Mouse (Mus musculus) neural tube, embryonic 13.5 days (tissue): ENCODE results near the gene Arhgap4. TPM values are rescaled to one million over a fixed set of nuclear protein-coding genes. Genes with fewer than 3 reads are reported as not detected.

Experiments used
- ATAC-seq: fragments of 200-750 bp; cut with Nextera tagmentation; 2 replicates; pipeline ENCODE4 v1.8.0; 2017; ENCODE audit warnings: low read depth, mild to moderate bottlenecking, moderate TSS enrichment, moderate library complexity
- H3K27ac ChIP-seq: fragments of 300-500 bp; sonication (generic); replicated peaks from 2 replicates; pipeline ENCODE4 v1.5.1; 2015; ENCODE audit warnings: moderate library complexity, mild to moderate bottlenecking, inconsistent platforms
- H3K27me3 ChIP-seq: fragments of 300-500 bp; sonication (generic); 2 replicates; pipeline ENCODE4 v1.6.1; 2015; ENCODE audit warnings: mild to moderate bottlenecking, inconsistent platforms
- H3K36me3 ChIP-seq: fragments of 300-500 bp; sonication (generic); 2 replicates; pipeline ENCODE4 v1.6.1; 2015; ENCODE audit warnings: mild to moderate bottlenecking, inconsistent platforms
- H3K4me1 ChIP-seq: fragments of 300-500 bp; sonication (generic); replicated peaks from 2 replicates; pipeline ENCODE4 v1.6.1; 2015; ENCODE audit warnings: inconsistent platforms
- H3K4me2 ChIP-seq: fragments of 300-500 bp; sonication (generic); 2 replicates; pipeline ENCODE4 v1.6.1; 2015; ENCODE audit warnings: inconsistent platforms, mild to moderate bottlenecking, moderate library complexity
- H3K4me3 ChIP-seq: fragments of 300-500 bp; sonication (generic); 2 replicates; pipeline ENCODE4 v1.5.1; 2015; ENCODE audit warnings: mild to moderate bottlenecking, inconsistent platforms
- H3K9ac ChIP-seq: fragments of 300-500 bp; sonication (generic); 2 replicates; pipeline ENCODE4 v1.6.1; 2015; ENCODE audit warnings: moderate library complexity, mild to moderate bottlenecking, inconsistent platforms
- H3K9me3 ChIP-seq: fragments of 300-500 bp; sonication (generic); 2 replicates; pipeline ENCODE4 v1.6.1; 2016; ENCODE audit warnings: inconsistent platforms
- WGBS: fragments of 180-500 bp; shearing (Covaris S2); methylation state at CpG from one replicate; pipeline ENCODE4 v1.1.7; 2015; 5-methylcytosine and 5-hydroxymethylcytosine counted together
- polyA plus RNA-seq: library from polyadenylated mRNA; unstranded; fragments of >200 nt; fragmentation: Nextera tagmentation; extraction: Ambion mirVana; gene quantifications from 2 replicates; pipeline ENCODE4 v1.2.1, GENCODE M21; 2015

Gene Arhgap4
- polyA plus RNA-seq = 2.8 and 3.2 TPM in 2 replicates

GRCm38 (mm10) chrX:73921823-73922549 lies at the start of gene Arhgap4, which contains the start of gene Naa10:
Gene Arhgap4, minus strand, starts transcription at chrX:73921870.
Gene Naa10, minus strand, starts transcription at chrX:73921944.
- peak within 1 kb of the TSS; percentile 76 for H3K9ac ChIP-seq
- H3K4me2 ChIP-seq = peak within 1 kb of the TSS; percentile 74
- H3K9me3 ChIP-seq = no peaks in the 10 kb centered on the region
- peak; percentile 99 for ATAC-seq
- 18% methylated on average over 43 of the region's 43 CpGs for WGBS
- no peaks in the 10 kb centered on the region for H3K27me3 ChIP-seq
- peak within 1 kb of the TSS; percentile 56 for H3K4me3 ChIP-seq
- peak within 1 kb of the TSS; percentile 83 for H3K27ac ChIP-seq
- H3K36me3 ChIP-seq = peaks cover 8% of the 10 kb centered on the region; the same call in 1 of the 2 replicates
- peaks cover 8% of the 10 kb centered on the region for H3K4me1 ChIP-seq

GRCm38 (mm10) chrX:73970781-73971180 lies 49.1 kb upstream of the Arhgap4 start:
- Histone ChIP-seq H3K27me3 (no peaks in the 10 kb centered on the region), H3K9ac (no peak overlapping the region), H3K4me2 (no peak overlapping the region), H3K9me3 (no peaks in the 10 kb centered on the region), H3K4me1 (no peaks in the 10 kb centered on the region), H3K4me3 (no peak overlapping the region), H3K36me3 (no peaks in the 10 kb centered on the region), H3K27ac (no peak overlapping the region)
- no peak for ATAC-seq

- no peak overlapping the region for H3K9ac ChIP-seq
- no peak overlapping the region for H3K4me2 ChIP-seq
- no peaks in the 10 kb centered on the region for H3K36me3 ChIP-seq
- 92% methylated on average over 2 of the region's 2 CpGs for WGBS
- no peak for ATAC-seq
- no peaks in the 10 kb centered on the region for H3K27me3 ChIP-seq
- H3K9me3 ChIP-seq = no peaks in the 10 kb centered on the region
- no peak overlapping the region for H3K27ac ChIP-seq
- no peak overlapping the region for H3K4me3 ChIP-seq
- peaks cover under 1% of the 10 kb centered on the region for H3K4me1 ChIP-seq
Measured at GRCm38 (mm10) chrX:73969729-73970128, 48.1 kb upstream of the Arhgap4 start.

- no peak overlapping the region for H3K4me2 ChIP-seq
- H3K9me3 ChIP-seq = no peaks in the 10 kb centered on the region
- no peak for ATAC-seq
- 68% methylated on average over 1 of the region's 1 CpGs for WGBS
- no peaks in the 10 kb centered on the region for H3K36me3 ChIP-seq
- H3K27ac ChIP-seq = no peak overlapping the region
- no peak overlapping the region for H3K4me3 ChIP-seq
- no peaks in the 10 kb centered on the region for H3K27me3 ChIP-seq
- peaks cover 7% of the 10 kb centered on the region for H3K4me1 ChIP-seq
- H3K9ac ChIP-seq = no peak overlapping the region
Measured at GRCm38 (mm10) chrX:73969167-73969566, 47.5 kb upstream of the Arhgap4 start.

GRCm38 (mm10) chrX:73967177-73968075 lies 45.8 kb upstream of the Arhgap4 start:
- H3K27me3 ChIP-seq = no peaks in the 10 kb centered on the region
- H3K36me3 ChIP-seq = no peaks in the 10 kb centered on the region
- H3K4me1 ChIP-seq = peaks cover 24% of the 10 kb centered on the region
- 13% methylated on average over 60 of the region's 60 CpGs for WGBS
- peak overlapping the region; percentile 80 for H3K4me2 ChIP-seq
- peak overlapping the region; percentile 70 for H3K4me3 ChIP-seq
- peak overlapping the region; percentile 98 for H3K27ac ChIP-seq
- no peaks in the 10 kb centered on the region for H3K9me3 ChIP-seq
- peak overlapping the region; percentile 79 for H3K9ac ChIP-seq
- peak; percentile 91 for ATAC-seq

- peak within 1 kb of the TSS; percentile 79 for H3K9ac ChIP-seq
- no peaks in the 10 kb centered on the region for H3K9me3 ChIP-seq
- H3K4me3 ChIP-seq = peak within 1 kb of the TSS; percentile 70
- H3K36me3 ChIP-seq = no peaks in the 10 kb centered on the region
- no peaks in the 10 kb centered on the region for H3K27me3 ChIP-seq
- ATAC-seq = peak; percentile 83
- peak within 1 kb of the TSS; percentile 80 for H3K4me2 ChIP-seq
- WGBS = 16% methylated on average over 58 of the region's 58 CpGs
- H3K4me1 ChIP-seq = peaks cover 33% of the 10 kb centered on the region
- peak within 1 kb of the TSS; percentile 98 for H3K27ac ChIP-seq
Measured at GRCm38 (mm10) chrX:73966248-73967176, 44.8 kb upstream of the Arhgap4 start, which contains the start of gene Hcfc1. Gene Hcfc1, minus strand, starts transcription at chrX:73966357.

- Histone ChIP-seq H3K27ac (peak overlapping the region; percentile 98), H3K36me3 (0 out of 2 replicates have a peak, but pooled peaks cover 5% of the 10 kb centered on the region), H3K9ac (peak overlapping the region; percentile 79), H3K27me3 (no peaks in the 10 kb centered on the region), H3K9me3 (no peaks in the 10 kb centered on the region), H3K4me3 (peak overlapping the region; percentile 70), H3K4me2 (peak overlapping the region; percentile 80), H3K4me1 (peaks cover 33% of the 10 kb centered on the region)
- ATAC-seq = no peak
- WGBS = 22% methylated on average over 20 of the region's 20 CpGs
Measured at GRCm38 (mm10) chrX:73965307-73965706, 43.6 kb upstream of the Arhgap4 start.

GRCm38 (mm10) chrX:73964363-73964762 lies 42.7 kb upstream of the Arhgap4 start:
- Histone ChIP-seq H3K9ac (peak overlapping the region; percentile 79), H3K4me1 (peaks cover 33% of the 10 kb centered on the region), H3K27me3 (no peaks in the 10 kb centered on the region), H3K9me3 (no peaks in the 10 kb centered on the region), H3K27ac (no peak overlapping the region), H3K4me2 (peak overlapping the region; percentile 80), H3K36me3 (0 out of 2 replicates have a peak, but pooled peaks cover 7% of the 10 kb centered on the region), H3K4me3 (peak overlapping the region; percentile 70)
- 63% methylated on average over 3 of the region's 3 CpGs for WGBS
- ATAC-seq = no peak

GRCm38 (mm10) chrX:73954988-73955387 lies 33.3 kb upstream of the Arhgap4 start:
- H3K4me1 ChIP-seq = no peaks in the 10 kb centered on the region
- peaks cover 94% of the 10 kb centered on the region for H3K36me3 ChIP-seq
- WGBS = 88% methylated on average over 6 of the region's 6 CpGs
- H3K9me3 ChIP-seq = no peaks in the 10 kb centered on the region
- H3K9ac ChIP-seq = no peak overlapping the region
- no peak overlapping the region for H3K27ac ChIP-seq
- no peak overlapping the region for H3K4me3 ChIP-seq
- H3K4me2 ChIP-seq = no peak overlapping the region
- ATAC-seq = no peak
- no peaks in the 10 kb centered on the region for H3K27me3 ChIP-seq

- Histone ChIP-seq H3K27me3 (no peaks in the 10 kb centered on the region), H3K27ac (no peak overlapping the region), H3K4me2 (no peak overlapping the region), H3K9me3 (no peaks in the 10 kb centered on the region), H3K4me1 (no peaks in the 10 kb centered on the region), H3K4me3 (no peak overlapping the region), H3K36me3 (peaks cover 92% of the 10 kb centered on the region), H3K9ac (no peak overlapping the region)
- WGBS = 88% methylated on average over 5 of the region's 5 CpGs
- no peak for ATAC-seq
Measured at GRCm38 (mm10) chrX:73952603-73953002, 30.9 kb upstream of the Arhgap4 start.

- Histone ChIP-seq H3K4me1 (no peaks in the 10 kb centered on the region), H3K9me3 (no peaks in the 10 kb centered on the region), H3K9ac (no peak overlapping the region), H3K4me2 (no peak overlapping the region), H3K27me3 (no peaks in the 10 kb centered on the region), H3K27ac (no peak overlapping the region), H3K4me3 (no peak overlapping the region), H3K36me3 (peaks cover 94% of the 10 kb centered on the region)
- ATAC-seq = no peak
- WGBS = 92% methylated on average over 10 of the region's 10 CpGs
Measured at GRCm38 (mm10) chrX:73949341-73949740, 27.7 kb upstream of the Arhgap4 start.
